Mouse (Mus musculus) spleen, adult 2 months (tissue): ENCODE data around the gene Cd3d.

Source experiments
- CTCF ChIP-seq: fragments of 200-500 bp; IDR thresholded peaks from 2 replicates; pipeline ENCODE4 v1.5.1; 2011; ENCODE audit warnings: mild to moderate bottlenecking, inconsistent platforms; ENCODE audit not compliant: insufficient read depth, insufficient read length, insufficient replicate concordance; ENCODE audit errors: extremely low read depth
- POLR2A ChIP-seq: fragments of 200-500 bp; IDR thresholded peaks from 2 replicates; pipeline ENCODE4 v1.6.1; 2011; ENCODE audit warnings: low read depth, low read length, inconsistent platforms

GRCm38 (mm10) chr9:44983001-44983400 is 1.4 kb downstream of the Cd3d start:
- no peak for TF ChIP-seq CTCF
- no peak for TF ChIP-seq POLR2A
